Mouse (Mus musculus): ENCODE measurements at regions not wholly inside any gene's neighbourhood (a gene's known extent, or its start where the extent isn't known, plus 50 kb on each side); places are given as distances from the start of the nearest gene placed in this dataset.

- TF ChIP-seq CTCF (IDR thresholded peaks at IDR 0.05; ENCODE audit: low read depth, low read length): no peak
- no peak for TF ChIP-seq POLR2A (IDR thresholded peaks at IDR 0.05; ENCODE audit: extremely low read depth, insufficient read depth, low read length)
Measured at GRCm38 (mm10) chr4:31462456-31462855, 501.4 kb upstream of the Map3k7 start.
